ENCODE assay signal across 8 mouse cellular contexts in the genomic region with DNA sequence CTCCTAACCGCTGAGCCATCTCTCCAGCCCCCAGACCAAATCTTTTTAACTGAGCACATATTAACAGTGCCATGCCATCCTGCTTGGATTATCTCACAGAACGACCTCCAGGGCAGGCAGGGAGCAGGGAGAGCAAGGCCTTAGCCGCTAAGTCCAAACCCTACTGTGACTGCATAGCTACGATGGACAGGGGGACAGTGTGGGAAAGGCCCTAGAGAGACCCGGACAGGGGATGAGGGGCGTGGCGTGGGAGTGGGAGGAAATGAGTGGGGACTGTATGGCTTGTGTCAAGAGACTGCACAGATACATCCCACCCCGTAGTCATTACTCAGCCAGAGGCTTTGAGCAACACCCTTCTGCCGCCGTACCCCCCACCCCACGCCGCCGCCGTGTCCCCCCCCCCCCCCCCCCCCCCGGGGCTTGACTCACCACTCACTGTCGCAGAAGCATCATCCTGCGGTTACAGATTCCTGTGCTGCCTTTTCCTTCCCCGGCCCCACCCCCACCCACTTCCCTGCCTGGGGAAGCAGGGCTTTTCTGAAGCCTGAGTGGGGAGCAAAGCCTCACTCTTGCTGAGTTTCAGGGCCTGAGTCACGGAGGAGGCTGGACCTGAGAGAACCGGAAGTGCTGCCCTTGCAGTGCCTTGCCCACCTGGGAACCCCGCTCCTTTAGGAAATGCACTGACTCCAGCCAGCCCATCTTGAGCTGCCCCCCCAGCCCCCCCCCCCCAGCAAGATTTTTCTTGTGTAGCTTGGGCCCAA. TPM values are rescaled to one million over a fixed set of nuclear protein-coding genes. Genes with fewer than 3 reads are reported as not detected.
DNase-seq lines count a peak whose midpoint lies in the region; ATAC-seq and TF ChIP-seq lines count a peak whose summit lies in the region.

No protein-coding gene starts in this region.

- WGBS in liver, embryonic 12.5 days (ENCODE audit: insufficient replicate concordance): 17% methylated on average over 15 of the region's 21 CpGs
- 27% methylated on average over 15 of the region's 21 CpGs for WGBS in olfactory bulb, adult 2 months

- H3K27ac ChIP-seq in bone marrow macrophage, adult 2 months (ENCODE audit: insufficient read depth, low read depth, low read length): peak overlapping the region; percentile 100
- peak overlapping the region; percentile 71 for H3K27ac ChIP-seq in liver, embryonic 12.5 days
- H3K27ac ChIP-seq in olfactory bulb, adult 2 months (ENCODE audit: insufficient read depth, low read depth, low read length): peak overlapping the region; percentile 70

- peak; percentile 43 to 47; a peak in 3 of 4 replicates for ATAC-seq in hematopoietic stem cell, adult 5-6 weeks (replicated peaks in 1 of 2; ENCODE audit: insufficient read depth in 1 of 2, low FRiP score in 2 of 2, low TSS enrichment in 1 of 2, low read depth in 1 of 2, poor library complexity in 2 of 2, severe bottlenecking in 2 of 2)
- no peak for ATAC-seq in liver, embryonic 12.5 days

- no peaks in the 10 kb centered on the region for H3K9me3 ChIP-seq in liver, embryonic 12.5 days (replicated peaks)

- H3K4me1 ChIP-seq in bone marrow macrophage, adult 2 months (ENCODE audit: control insufficient read depth, insufficient read depth, low read length): peaks cover 76% of the 10 kb centered on the region
- H3K4me1 ChIP-seq in liver, embryonic 12.5 days: peaks cover 73% of the 10 kb centered on the region
- H3K4me1 ChIP-seq in olfactory bulb, adult 2 months (ENCODE audit: control insufficient read depth, insufficient read depth, low read length): peaks cover 68% of the 10 kb centered on the region

- TF ChIP-seq CTCF in bone marrow macrophage, adult 2 months (IDR thresholded peaks at IDR 0.05; ENCODE audit: low read depth, low read length): 0 out of 2 replicates have a peak, but pooled peaks have one; percentile 5
- TF ChIP-seq CTCF in olfactory bulb, adult 2 months (IDR thresholded peaks at IDR 0.05; ENCODE audit: insufficient read depth, low read depth, low read length): no peak

- no peak for TF ChIP-seq POLR2A in bone marrow macrophage, adult 2 months (IDR thresholded peaks at IDR 0.05; ENCODE audit: borderline replicate concordance, low read depth, low read length)
- no peak for TF ChIP-seq POLR2A in olfactory bulb, adult 2 months (IDR thresholded peaks at IDR 0.05; ENCODE audit: insufficient read depth, low read depth, low read length)

- DNase-seq in kidney, adult 18-20 months: peak; percentile 31
- no peak for DNase-seq in kidney, adult 8-10 months
- no peak for DNase-seq in testis, postnatal 14 days (ENCODE audit: low spot score)
- DNase-seq in urinary bladder, postnatal 25 days (ENCODE audit: low spot score): no peak

- H3K36me3 ChIP-seq in liver, embryonic 12.5 days: no peaks in the 10 kb centered on the region

- H3K4me3 ChIP-seq in bone marrow macrophage, adult 2 months (ENCODE audit: insufficient read depth, low read length): peak overlapping the region; percentile 51
- 0 out of 2 replicates have a peak overlapping the region, but pooled peaks have one; percentile 3 for H3K4me3 ChIP-seq in liver, embryonic 12.5 days
- H3K4me3 ChIP-seq in olfactory bulb, adult 2 months (ENCODE audit: insufficient read depth, low read depth, low read length): no peak overlapping the region

- H3K4me2 ChIP-seq in liver, embryonic 12.5 days: peak overlapping the region; percentile 27

- H3K27me3 ChIP-seq in liver, embryonic 12.5 days (replicated peaks): 0 out of 2 replicates have a peak, but pooled peaks cover 5% of the 10 kb centered on the region

- 0 out of 2 replicates have a peak overlapping the region, but pooled peaks have one; percentile 9 for H3K9ac ChIP-seq in liver, embryonic 12.5 days

RNA-seq across cellular contexts. Expression of gene Fam129b, which starts 6.5 kb away (rescaled TPM):
- polyA plus RNA-seq in bone marrow macrophage, adult 2 months (2012; ENCODE audit: insufficient read depth, insufficient read length, missing spikeins): 78.3 and 90.1 TPM in 2 replicates
- 26.5 and 33.9 TPM in 2 replicates for total RNA-seq in hematopoietic stem cell, adult 5-6 weeks (2017)
- polyA plus RNA-seq in liver, embryonic 12.5 days (2016; fragmentation: Nextera tagmentation; extraction: Ambion mirVana): 11.9 and 12.4 TPM in 2 replicates
- polyA plus RNA-seq in olfactory bulb, adult 2 months (2012; ENCODE audit: insufficient read depth, insufficient read length, low replicate concordance, missing spikeins): not detected in 2 replicates

RNA-seq across cellular contexts. Expression of gene Stxbp1, which starts 35.4 kb away (rescaled TPM):
- 17.1 and 17.7 TPM in 2 replicates for polyA plus RNA-seq in bone marrow macrophage, adult 2 months (2012; ENCODE audit: insufficient read depth, insufficient read length, missing spikeins)
- total RNA-seq in hematopoietic stem cell, adult 5-6 weeks (2017): 5.2 and 6.2 TPM in 2 replicates
- 5.8 and 5.9 TPM in 2 replicates for polyA plus RNA-seq in liver, embryonic 12.5 days (2016; fragmentation: Nextera tagmentation; extraction: Ambion mirVana)
- 182 and 623 TPM in 2 replicates for polyA plus RNA-seq in olfactory bulb, adult 2 months (2012; ENCODE audit: insufficient read depth, insufficient read length, low replicate concordance, missing spikeins)
